Mouse (Mus musculus): Measurements from ENCODE around the gene Kcnk7. TPM values are rescaled to one million over a fixed set of nuclear protein-coding genes. Genes with fewer than 3 reads are reported as not detected.

The Kcnk7 gene
- polyA plus RNA-seq, 1 experiment = 0.19 TPM

DNA sequence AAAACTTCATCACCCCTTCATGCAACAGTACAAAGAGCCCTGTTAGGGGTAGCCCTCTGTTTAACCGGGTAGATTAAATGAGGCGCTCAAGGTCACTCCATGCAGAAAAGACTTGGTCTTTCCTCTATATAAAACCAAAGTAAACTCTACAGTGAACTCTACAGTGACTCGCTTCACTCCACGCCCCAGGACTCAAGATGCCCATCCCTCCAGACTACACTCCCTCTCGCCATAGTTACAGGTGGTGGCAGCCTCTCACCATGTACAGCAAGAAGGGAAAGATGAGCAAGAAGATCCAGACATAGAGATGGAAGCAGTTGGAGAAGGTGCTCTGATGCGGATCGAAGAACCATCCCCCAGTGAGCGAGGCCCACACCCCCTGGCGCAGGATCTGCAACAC lies 16.4 kb upstream of the Kcnk7 start:
- TF ChIP-seq FOSL1 (IDR thresholded peaks at IDR 0.05; ENCODE audit: insufficient read depth, low read length, poor library complexity, severe bottlenecking) (no peak), CTCF (IDR thresholded peaks at IDR 0.05; ENCODE audit: control insufficient read depth, insufficient read depth, insufficient read length) (no peak), MYOD1 (IDR thresholded peaks at IDR 0.05; ENCODE audit: control insufficient read depth, insufficient read length, low read depth) (no peak), CEBPB (IDR thresholded peaks at IDR 0.05; ENCODE audit: low read depth) (no peak), MYOG (IDR thresholded peaks at IDR 0.05; ENCODE audit: control insufficient read depth, extremely low read depth, insufficient read length) (no peak)
- Histone ChIP-seq H3ac (ENCODE audit: control insufficient read depth, insufficient read length, low read depth) (peak overlapping the region; percentile 87), H3K79me2 (ENCODE audit: control insufficient read depth, insufficient read depth) (peaks cover 46% of the 10 kb centered on the region), H3K36me3 (ENCODE audit: control insufficient read depth, insufficient read depth) (peaks cover 33% of the 10 kb centered on the region), H3K4me3 (ENCODE audit: insufficient read depth, poor library complexity, severe bottlenecking) (peak overlapping the region; percentile 89), H3K79me3 (ENCODE audit: low read depth) (peaks cover 36% of the 10 kb centered on the region), H3K27me3 (ENCODE audit: control insufficient read depth, insufficient read depth, insufficient read length) (no peaks in the 10 kb centered on the region)

GRCm38 (mm10) chr19:5688200-5689087 lies 15.7 kb upstream of the Kcnk7 start, which contains the start of the genes Map3k11 and Pcnx3:
Gene Map3k11 (plus strand): TSS chr19:5688742.
Gene Pcnx3 (minus strand): TSS chr19:5688908.
- no peak for TF ChIP-seq USF1 (IDR thresholded peaks at IDR 0.05; ENCODE audit: low read depth)
- no peak for TF ChIP-seq MAX (IDR thresholded peaks at IDR 0.05)
- no peak for TF ChIP-seq CTCF (IDR thresholded peaks at IDR 0.05; ENCODE audit: control insufficient read depth, insufficient read depth, insufficient read length)
- TF ChIP-seq MYOD1 (IDR thresholded peaks at IDR 0.05; ENCODE audit: control insufficient read depth, insufficient read length, low read depth) = no peak
- TF ChIP-seq MYOG (IDR thresholded peaks at IDR 0.05; ENCODE audit: control insufficient read depth, extremely low read depth, insufficient read length) = no peak
- no peak for TF ChIP-seq CEBPB (IDR thresholded peaks at IDR 0.05; ENCODE audit: low read depth)
- no peak for TF ChIP-seq FOSL1 (IDR thresholded peaks at IDR 0.05; ENCODE audit: insufficient read depth, low read length, poor library complexity, severe bottlenecking)
- H3ac ChIP-seq (ENCODE audit: control insufficient read depth, insufficient read length, low read depth) = peak within 1 kb of the TSS; percentile 92
- peaks cover 53% of the 10 kb centered on the region for H3K79me2 ChIP-seq (ENCODE audit: control insufficient read depth, insufficient read depth)
- H3K4me3 ChIP-seq (ENCODE audit: insufficient read depth, poor library complexity, severe bottlenecking) = peak within 1 kb of the TSS; percentile 89
- H3K36me3 ChIP-seq (ENCODE audit: control insufficient read depth, insufficient read depth) = peaks cover 27% of the 10 kb centered on the region
- H3K79me3 ChIP-seq (ENCODE audit: low read depth) = peaks cover 41% of the 10 kb centered on the region
- no peaks in the 10 kb centered on the region for H3K27me3 ChIP-seq (ENCODE audit: control insufficient read depth, insufficient read depth, insufficient read length)

DNA sequence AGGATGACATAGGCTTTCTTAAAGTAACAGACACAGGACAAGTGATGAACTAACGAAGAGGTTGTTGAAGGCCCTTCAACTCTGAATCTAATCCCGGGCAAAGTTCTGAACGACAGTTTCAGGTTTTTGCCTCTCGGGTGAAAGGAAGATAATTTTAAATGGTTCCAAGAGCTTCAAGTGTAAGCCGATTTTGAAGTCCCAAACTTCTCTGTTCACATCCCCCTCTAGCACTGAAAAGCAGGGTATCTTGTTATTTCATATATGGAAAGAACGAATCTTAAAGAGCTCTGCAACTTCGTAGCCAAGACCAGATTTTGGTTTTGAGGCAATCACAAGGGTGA lies 15.1 kb upstream of the Kcnk7 start:
- H3K79me2 ChIP-seq (ENCODE audit: control insufficient read depth, insufficient read depth) = peaks cover 59% of the 10 kb centered on the region
- no peaks in the 10 kb centered on the region for H3K27me3 ChIP-seq (ENCODE audit: control insufficient read depth, insufficient read depth, insufficient read length)
- peaks cover 44% of the 10 kb centered on the region for H3K79me3 ChIP-seq (ENCODE audit: low read depth)
- TF ChIP-seq FOSL1 (IDR thresholded peaks at IDR 0.05; ENCODE audit: insufficient read depth, low read length, poor library complexity, severe bottlenecking) (no peak), MYOG (IDR thresholded peaks at IDR 0.05; ENCODE audit: control insufficient read depth, extremely low read depth, insufficient read length) (no peak), MAX (IDR thresholded peaks at IDR 0.05) (no peak), MYOD1 (IDR thresholded peaks at IDR 0.05; ENCODE audit: control insufficient read depth, insufficient read length, low read depth) (no peak), CEBPB (IDR thresholded peaks at IDR 0.05; ENCODE audit: low read depth) (no peak), USF1 (IDR thresholded peaks at IDR 0.05; ENCODE audit: low read depth) (no peak), CTCF (IDR thresholded peaks at IDR 0.05; ENCODE audit: control insufficient read depth, insufficient read depth, insufficient read length) (no peak)
- H3K36me3 ChIP-seq (ENCODE audit: control insufficient read depth, insufficient read depth) = peaks cover 24% of the 10 kb centered on the region
- H3K4me3 ChIP-seq (ENCODE audit: insufficient read depth, poor library complexity, severe bottlenecking) = peak overlapping the region; percentile 89
- H3ac ChIP-seq (ENCODE audit: control insufficient read depth, insufficient read length, low read depth) = peak overlapping the region; percentile 66

- no peaks in the 10 kb centered on the region for H3K27me3 ChIP-seq (ENCODE audit: control insufficient read depth, insufficient read depth, insufficient read length)
- peak overlapping the region; percentile 89 for H3K4me3 ChIP-seq (ENCODE audit: insufficient read depth, poor library complexity, severe bottlenecking)
- H3K79me2 ChIP-seq (ENCODE audit: control insufficient read depth, insufficient read depth) = peaks cover 62% of the 10 kb centered on the region
- TF ChIP-seq MYOD1 (IDR thresholded peaks at IDR 0.05; ENCODE audit: control insufficient read depth, insufficient read length, low read depth) = no peak
- no peak for TF ChIP-seq MYOG (IDR thresholded peaks at IDR 0.05; ENCODE audit: control insufficient read depth, extremely low read depth, insufficient read length)
- no peak for TF ChIP-seq MAX (IDR thresholded peaks at IDR 0.05)
- no peak for TF ChIP-seq CEBPB (IDR thresholded peaks at IDR 0.05; ENCODE audit: low read depth)
- TF ChIP-seq USF1 (IDR thresholded peaks at IDR 0.05; ENCODE audit: low read depth) = no peak
- no peak for TF ChIP-seq FOSL1 (IDR thresholded peaks at IDR 0.05; ENCODE audit: insufficient read depth, low read length, poor library complexity, severe bottlenecking)
- TF ChIP-seq CTCF (IDR thresholded peaks at IDR 0.05; ENCODE audit: control insufficient read depth, insufficient read depth, insufficient read length) = no peak
- peaks cover 45% of the 10 kb centered on the region for H3K79me3 ChIP-seq (ENCODE audit: low read depth)
- peaks cover 22% of the 10 kb centered on the region for H3K36me3 ChIP-seq (ENCODE audit: control insufficient read depth, insufficient read depth)
- H3ac ChIP-seq (ENCODE audit: control insufficient read depth, insufficient read length, low read depth) = peak overlapping the region; percentile 92
Measured at GRCm38 (mm10) chr19:5689565-5690342, 14.4 kb upstream of the Kcnk7 start.

DNA sequence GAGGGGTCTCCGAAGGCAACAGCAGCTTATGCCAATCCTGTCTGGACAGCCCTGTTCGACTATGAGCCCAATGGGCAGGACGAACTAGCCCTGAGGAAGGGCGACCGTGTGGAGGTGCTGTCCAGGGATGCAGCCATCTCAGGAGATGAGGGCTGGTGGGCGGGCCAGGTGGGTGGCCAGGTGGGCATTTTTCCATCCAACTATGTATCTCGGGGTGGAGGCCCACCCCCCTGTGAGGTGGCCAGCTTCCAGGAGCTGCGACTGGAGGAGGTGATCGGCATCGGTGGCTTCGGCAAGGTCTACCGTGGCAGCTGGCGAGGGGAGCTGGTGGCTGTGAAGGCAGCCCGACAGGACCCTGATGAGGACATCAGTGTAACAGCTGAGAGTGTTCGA lies 13.8 kb upstream of the Kcnk7 start:
- H3K79me3 ChIP-seq (ENCODE audit: low read depth) = peaks cover 45% of the 10 kb centered on the region
- no peaks in the 10 kb centered on the region for H3K27me3 ChIP-seq (ENCODE audit: control insufficient read depth, insufficient read depth, insufficient read length)
- peaks cover 62% of the 10 kb centered on the region for H3K79me2 ChIP-seq (ENCODE audit: control insufficient read depth, insufficient read depth)
- peak overlapping the region; percentile 92 for H3ac ChIP-seq (ENCODE audit: control insufficient read depth, insufficient read length, low read depth)
- peaks cover 24% of the 10 kb centered on the region for H3K36me3 ChIP-seq (ENCODE audit: control insufficient read depth, insufficient read depth)
- no peak for TF ChIP-seq USF1 (IDR thresholded peaks at IDR 0.05; ENCODE audit: low read depth)
- TF ChIP-seq CEBPB (IDR thresholded peaks at IDR 0.05; ENCODE audit: low read depth) = no peak
- no peak for TF ChIP-seq FOSL1 (IDR thresholded peaks at IDR 0.05; ENCODE audit: insufficient read depth, low read length, poor library complexity, severe bottlenecking)
- no peak for TF ChIP-seq MYOG (IDR thresholded peaks at IDR 0.05; ENCODE audit: control insufficient read depth, extremely low read depth, insufficient read length)
- no peak for TF ChIP-seq CTCF (IDR thresholded peaks at IDR 0.05; ENCODE audit: control insufficient read depth, insufficient read depth, insufficient read length)
- peak overlapping the region; percentile 89 for H3K4me3 ChIP-seq (ENCODE audit: insufficient read depth, poor library complexity, severe bottlenecking)

Data from C2C12 (cell line).